Mouse (Mus musculus) layer of hippocampus, postnatal 36 days (tissue): ENCODE measurements around the gene Col1a1. TPM values are rescaled to one million over a fixed set of nuclear protein-coding genes. Genes with fewer than 3 reads are reported as not detected.

Experiments
- DNase-seq, 2 experiments: peaks; one replicate each; pipeline ENCODE4 v3.0.0; 2022
- total RNA-seq, 2 experiments: library from RNA; stranded (reverse); gene quantifications; 2 replicates each; pipeline ENCODE4 v1.2.3; 2021

Gene Col1a1
- total RNA-seq, 2 experiments from 2014 or later: 12.0 to 18.6 TPM

DNA sequence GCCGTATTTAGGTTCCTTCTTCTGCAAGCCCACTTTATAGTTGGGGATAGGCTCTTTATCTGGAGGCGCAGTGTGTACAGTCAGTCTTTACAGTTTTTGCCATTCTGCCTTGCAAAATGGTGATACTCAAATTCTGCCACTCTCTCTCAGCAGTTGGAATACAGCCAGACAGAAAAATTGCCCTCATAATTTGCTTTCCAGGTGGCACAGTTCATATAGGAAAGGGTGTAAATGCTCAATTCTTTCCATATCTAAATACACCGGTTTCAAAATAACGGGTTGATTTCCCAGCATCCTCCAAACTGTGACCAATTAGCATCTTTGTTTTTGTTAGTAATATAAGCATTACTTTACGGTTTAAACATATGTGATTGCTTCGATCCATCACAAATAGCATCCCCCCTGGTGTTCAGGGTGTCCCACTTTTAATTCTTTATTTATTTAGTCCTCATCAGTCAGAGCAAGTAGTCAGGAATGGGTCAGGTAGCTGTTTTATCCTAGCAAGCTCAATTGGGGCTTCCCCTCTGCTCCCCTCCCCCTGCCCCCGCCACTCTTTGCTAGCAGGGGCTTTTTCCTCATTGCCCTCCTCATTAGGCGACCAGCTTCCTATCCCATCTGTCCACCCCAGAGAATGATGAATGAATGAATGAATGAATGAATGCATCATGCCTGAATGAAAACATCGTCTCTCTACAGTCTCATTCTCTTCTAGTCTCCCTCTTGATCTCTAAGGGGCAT, 42.3 kb downstream of the Col1a1 start:
- DNase-seq: no peak

DNA sequence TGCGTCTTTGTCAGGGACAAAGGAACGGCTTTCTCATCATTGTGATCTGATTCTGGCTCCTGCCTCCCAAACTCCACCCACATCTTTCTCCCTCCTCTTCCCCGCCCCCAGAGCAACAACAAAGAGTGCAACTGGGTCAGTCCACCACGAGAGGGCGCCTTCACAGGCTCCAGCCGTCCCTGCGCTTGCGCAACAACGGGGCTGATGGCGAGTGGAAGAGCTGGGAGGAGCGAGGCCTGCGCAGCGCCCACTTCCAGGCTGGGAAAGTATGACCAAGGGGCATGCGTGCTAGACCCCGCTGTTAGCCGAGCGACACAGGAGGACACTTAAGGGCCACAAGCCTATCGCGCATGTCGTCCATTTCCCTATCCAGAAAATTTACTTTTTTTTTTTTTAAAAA, 42.9 kb downstream of the Col1a1 start:
- DNase-seq: peak; percentile 98 to 99

DNA sequence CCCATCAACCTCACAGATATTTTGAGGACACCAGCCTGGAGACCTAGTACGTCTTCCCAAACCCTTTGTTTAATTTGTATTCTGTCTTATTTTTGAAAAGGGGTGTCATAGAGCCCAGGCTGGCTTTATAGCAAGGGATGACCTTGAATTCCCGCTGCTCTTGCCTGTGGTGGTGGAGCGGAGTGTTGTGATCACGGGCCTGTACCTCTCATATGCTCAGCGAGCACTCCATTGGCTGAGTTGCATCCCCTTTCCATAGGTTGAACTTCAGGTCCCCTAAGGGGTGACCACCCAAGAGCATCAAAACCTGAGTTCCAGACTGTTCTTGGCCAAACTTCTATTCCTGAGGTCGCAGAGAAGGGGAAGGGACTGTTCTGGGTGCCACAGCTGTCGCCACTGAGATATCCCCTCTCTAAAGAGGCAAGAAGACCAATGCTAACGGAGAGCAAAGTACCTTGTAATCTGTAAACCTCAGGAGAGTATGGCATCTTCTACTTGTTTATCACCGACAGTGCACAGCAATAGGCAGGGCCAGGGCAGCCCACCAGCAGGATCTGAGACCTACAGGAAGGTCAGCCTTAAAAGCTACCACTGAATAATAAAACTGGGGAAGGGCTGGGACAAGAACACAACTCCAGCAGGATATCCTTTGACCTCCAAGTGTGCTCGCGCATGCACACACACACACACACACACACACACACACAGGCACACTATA, 43.6 kb downstream of the Col1a1 start:
- DNase-seq: no peak

DNA sequence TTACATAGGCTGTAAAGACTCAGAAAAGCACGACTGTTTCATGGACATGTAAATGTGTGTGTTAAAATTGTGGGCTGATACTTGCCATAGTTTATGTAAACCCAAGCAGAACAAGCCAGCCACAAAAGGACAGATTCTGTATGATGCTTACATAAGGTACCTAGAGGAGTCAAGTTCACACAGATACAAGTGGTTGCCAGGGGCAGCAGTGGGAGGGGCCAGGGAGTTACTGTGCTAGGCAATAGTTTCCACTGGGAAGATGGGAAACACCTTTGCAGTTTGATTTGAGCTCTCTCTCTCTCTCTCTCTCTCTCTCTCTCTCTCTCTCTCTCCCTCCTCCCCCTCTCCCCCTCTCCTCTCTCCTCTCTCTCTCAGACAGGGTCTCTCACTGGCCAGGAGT, 49.1 kb downstream of the Col1a1 start:
- no peak for DNase-seq

DNA sequence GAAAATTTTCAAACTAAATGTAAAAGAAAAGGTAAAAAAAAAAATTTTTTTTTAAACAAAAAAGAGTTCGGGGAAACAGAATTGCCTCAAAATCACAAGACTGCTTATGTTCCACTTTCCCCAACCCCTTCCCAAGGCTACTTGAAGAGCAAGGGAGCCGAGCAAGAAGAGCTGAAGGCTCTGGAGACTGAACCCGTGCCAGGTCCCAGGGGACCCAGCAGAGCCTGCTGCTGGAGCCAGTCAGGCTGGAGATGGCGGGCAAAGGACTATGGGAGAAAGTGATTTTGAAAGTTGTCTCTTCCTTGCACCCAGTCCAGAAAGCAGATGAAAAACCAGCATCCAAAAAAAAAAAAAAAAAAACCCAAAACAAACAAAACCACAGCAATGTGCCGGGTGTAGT, 49.8 kb downstream of the Col1a1 start:
- DNase-seq: no peak

DNA sequence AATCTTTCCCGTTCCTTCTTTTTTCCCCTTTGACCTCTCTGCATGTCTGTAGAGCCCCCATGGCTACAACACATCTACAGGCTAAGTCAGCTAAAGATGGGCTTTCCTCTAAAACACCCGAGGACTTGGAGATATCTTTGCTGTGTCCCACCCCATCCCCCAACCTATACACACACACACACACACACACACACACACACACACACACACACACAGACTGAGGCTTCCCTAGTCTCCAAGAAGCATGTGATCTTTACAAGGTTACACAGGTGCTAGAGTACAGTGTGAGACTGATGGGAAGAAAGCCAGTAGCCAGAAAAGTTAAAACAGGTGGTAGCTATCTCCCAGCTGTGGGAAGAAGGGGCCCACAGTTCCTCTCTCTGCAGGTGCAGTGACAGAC, 50.4 kb downstream of the Col1a1 start:
- DNase-seq: no peak

DNA sequence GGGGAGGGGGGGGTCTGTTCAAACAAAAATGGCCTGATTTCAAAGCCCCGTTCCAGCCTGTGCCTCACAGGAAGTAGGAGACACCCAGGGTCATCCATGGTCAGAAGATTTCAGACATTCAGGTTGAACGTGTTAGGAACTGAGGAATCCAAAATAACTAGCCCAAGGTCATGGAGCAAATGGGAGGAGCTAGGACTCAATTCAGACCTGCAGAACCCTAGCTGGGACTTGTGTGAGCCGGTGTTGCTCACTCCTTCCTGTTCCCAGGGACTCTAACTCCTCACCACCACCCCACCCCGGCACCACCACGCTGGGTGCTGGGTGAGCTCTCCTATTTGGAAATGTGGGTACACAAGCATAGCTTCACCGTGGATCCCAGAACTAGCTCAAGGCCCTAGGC, 51.3 kb downstream of the Col1a1 start:
- DNase-seq: no peak

DNA sequence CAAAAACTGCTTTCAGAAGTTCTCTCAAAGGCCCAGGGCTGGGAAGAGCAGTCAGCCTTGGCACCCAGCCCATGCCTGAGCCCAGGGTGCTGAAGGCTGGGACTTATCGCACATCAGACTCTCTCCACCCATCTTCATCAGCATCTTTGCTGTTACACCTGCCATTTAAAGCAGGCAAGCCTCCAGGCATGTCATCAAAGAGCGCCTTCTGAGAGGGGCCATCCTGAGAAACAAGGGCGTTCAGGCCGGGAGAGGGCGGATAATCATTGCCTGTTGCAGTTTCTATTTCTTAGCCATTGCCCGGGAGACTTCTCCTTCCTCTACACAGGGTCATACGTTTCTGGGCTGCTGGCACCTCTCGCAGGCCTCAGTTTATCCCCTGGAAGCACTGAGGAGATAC, 51.8 kb downstream of the Col1a1 start:
- DNase-seq: no peak

DNA sequence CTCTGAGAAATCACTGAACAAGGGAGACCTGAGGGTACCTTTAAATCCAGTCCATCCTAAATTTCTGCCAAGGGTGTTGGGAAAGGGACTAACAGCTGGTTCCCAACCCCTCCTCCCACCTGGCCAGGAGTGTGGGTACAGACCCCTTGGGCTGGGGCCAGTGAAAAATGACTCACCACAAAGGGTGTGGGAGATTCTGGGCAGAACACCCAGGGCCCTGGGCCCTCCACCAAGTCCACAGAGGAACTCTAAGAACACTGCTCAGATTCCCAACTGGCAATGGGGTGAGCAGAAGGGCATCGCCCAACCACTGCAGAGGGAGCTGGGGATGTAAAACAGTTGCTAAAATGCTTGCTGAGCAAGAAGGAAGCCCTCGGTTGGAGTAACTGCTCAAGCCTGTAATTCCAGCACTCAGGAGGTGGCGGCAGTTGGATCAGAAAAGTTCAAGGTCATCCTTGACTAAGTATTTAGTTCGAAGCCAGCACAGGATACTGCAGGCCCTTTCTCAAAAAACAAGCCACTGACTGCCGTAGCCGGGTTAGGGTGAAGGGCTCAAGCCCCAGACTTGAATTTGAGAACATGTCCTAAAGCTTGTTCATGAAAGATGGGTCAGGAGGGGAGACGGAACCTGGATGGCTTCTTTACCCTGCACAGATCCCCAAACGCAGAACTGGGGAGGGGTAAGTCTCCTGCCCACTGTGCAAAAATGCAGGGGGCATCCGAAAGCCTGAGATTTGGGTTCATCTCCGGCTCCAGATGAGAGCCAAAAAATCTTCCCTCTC, 52.9 kb downstream of the Col1a1 start:
- peak in 1 of 2 experiments; percentile 49 for DNase-seq

DNA sequence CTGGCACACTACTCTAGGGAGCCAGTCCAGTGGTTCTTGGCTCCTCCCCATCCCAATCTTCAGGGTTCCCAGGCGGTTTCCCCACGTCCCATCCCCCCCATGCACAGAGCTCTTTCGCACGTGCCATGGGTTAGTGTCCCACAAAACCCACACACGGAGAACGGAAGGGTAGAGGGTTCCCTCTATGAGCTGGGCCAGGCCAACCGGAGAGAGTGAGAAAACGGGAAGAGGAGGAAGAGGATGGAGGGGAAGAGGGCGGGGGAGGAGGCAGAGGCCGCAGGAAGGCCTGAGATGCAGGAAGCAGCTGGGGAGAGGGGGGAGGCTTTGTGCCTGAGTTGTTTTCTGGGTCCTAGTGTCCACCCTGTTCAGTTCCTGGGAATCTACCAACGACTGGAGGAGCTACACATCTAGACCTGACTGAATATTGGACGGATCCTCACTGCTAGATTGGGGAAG, 53.6 kb downstream of the Col1a1 start:
- DNase-seq: peak; percentile 78 to 82

DNA sequence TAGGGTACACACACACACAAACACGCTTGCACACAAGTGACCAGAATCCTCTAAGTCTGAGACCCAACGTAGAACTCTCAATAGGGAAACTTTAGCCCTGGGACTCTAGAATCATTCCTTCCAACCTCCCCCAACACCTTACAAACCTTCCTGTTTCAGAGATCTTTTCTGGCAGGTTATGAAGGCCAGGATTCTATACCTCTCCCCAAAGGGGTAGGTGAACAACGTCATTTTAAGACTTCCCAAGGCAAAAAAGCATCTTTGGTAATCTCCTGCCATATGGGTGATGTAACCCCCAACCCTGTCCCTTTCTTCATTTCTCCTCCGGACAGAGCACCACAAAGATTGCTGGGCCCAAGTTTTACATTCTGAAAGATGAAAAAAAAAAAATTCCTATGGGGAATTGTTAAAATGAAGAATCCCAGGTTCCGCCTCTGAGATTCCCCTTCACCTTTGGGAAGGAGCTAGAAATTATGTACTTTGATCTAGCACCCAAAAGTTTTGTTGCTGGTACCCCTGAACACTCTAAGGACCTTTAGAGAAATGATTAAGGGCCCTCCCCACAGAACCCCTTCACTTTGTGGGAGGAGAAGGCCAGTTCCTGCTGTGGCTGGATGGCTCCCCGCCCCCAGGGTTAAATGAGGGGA, 54.2 kb downstream of the Col1a1 start:
- no peak for DNase-seq

DNA sequence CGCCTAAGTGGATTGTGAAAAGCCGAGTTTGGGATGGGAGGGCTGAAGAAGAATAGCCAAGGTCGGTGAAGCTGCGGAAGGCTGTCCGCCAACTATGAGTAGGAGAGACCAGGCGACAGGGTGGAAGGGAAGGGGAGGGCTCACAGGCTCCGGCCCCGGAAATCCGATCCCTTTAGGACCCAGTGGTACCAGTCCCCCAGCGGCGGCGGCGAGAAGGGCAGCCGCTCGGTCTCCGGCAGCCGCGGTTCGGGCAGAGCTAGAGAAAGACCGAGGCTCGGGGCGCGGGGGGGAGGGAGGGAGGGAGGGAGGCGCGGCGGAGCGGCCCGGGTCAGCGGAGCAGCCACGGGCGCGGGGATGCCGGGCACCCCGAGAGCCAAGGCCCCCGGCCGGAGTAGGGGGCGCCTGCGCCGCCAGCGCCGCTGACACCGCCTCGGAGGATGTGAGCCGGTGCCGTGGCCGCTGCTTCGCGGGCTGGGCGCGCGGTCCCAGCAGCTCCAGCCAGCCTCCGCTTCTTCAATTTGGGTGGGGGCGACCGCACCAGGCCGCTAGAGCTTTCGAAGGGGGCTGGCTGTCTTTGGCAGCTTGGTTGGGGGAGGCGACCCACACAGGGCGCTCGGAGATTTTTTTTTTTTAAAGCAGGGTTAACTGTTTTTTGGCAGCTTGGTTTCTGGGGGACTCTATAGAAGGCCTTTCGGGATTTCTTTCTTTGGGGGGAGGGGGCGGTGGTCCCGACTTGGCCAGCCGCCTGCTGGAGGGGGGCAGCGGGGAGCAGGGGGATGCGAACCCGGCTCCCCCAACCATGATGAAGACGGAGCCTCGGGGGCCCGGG, 54.9 kb downstream of the Col1a1 start, which contains the start of gene Ppp1r9b:
Gene Ppp1r9b (plus strand): TSS at position 287 of the 829 bp plus-strand sequence.
- peak; percentile 94 to 95 for DNase-seq

DNA sequence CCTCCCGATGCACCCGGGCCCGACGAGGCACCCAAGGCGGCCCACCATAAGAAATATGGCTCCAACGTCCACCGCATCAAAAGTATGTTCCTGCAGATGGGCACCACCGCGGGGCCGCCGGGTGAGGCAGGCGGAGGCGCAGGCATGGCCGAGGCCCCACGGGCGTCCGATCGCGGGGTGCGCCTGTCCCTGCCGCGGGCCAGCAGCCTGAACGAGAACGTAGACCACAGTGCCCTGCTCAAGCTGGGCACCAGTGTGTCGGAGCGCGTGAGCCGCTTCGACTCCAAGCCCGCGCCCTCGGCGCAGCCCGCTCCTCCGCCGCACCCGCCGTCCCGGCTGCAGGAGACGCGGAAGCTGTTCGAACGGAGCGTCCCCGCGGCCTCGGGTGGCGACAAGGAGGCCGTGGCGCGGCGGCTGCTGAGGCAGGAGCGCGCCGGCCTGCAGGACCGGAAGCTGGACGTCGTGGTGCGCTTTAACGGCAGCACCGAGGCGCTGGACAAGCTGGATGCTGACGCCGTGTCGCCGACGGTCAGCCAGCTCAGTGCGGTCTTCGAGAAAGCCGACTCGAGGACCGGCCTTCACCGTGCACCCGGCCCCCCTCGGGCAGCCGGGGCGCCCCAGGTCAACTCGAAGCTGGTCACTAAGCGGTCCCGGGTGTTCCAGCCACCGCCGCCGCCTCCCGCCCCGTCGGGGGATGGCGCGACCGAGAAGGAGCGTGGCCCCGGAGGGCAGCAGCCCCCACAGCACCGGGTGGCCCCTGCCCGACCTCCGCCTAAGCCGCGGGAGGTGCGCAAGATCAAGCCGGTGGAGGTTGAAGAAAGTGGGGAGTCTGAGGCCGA, 55.8 kb downstream of the Col1a1 start:
- peak; percentile 44 to 60 for DNase-seq

DNA sequence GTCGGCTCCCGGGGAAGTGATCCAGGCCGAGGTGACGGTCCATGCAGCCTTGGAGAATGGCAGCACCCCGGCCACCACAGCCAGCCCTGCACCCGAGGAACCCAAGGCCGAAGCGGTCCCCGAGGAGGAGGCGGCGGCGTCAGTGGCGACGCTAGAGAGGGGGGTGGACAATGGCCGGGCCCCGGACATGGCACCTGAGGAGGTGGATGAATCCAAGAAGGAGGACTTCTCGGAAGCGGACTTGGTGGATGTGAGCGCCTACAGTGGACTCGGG, 56.4 kb downstream of the Col1a1 start:
- no peak for DNase-seq

DNA sequence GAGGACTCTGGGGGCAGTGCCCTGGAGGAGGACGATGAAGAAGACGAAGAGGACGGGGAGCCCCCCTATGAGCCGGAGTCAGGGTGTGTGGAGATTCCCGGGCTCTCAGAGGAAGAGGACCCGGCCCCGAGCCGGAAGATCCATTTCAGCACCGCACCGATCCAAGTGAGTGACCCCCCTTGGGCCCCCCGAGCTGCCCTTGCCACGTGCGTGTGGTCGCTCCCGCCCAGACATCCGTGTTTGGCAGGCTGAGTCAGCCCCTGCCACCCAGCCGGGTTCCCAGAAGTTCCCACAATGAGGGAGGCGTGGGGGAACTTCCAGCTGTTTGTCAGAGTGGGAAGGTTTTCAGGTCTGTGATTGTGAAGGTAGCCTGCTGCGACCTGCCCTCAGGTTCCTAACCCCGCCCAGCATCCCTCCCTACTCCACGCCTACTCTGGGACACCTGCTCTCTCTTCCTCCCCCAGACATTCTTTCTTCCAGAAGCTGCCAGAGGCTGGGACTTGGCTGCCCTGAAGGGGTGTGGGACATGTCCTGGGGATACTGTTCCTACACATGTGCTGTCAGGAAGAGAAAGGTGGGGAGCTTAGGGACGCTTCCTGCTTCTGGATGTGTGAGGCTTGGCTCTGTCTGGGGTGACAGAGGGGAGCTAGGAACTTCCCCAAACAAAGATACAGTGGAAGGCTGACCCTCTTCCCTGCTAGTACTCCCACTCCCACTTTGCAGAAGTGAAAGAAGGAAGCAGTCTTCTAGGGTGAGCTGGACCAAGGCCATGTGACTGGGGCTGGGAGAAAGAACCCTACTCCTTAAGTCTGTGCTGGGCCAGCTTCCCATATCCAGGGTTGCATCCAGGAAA, 57.0 kb downstream of the Col1a1 start:
- no peak for DNase-seq

DNA sequence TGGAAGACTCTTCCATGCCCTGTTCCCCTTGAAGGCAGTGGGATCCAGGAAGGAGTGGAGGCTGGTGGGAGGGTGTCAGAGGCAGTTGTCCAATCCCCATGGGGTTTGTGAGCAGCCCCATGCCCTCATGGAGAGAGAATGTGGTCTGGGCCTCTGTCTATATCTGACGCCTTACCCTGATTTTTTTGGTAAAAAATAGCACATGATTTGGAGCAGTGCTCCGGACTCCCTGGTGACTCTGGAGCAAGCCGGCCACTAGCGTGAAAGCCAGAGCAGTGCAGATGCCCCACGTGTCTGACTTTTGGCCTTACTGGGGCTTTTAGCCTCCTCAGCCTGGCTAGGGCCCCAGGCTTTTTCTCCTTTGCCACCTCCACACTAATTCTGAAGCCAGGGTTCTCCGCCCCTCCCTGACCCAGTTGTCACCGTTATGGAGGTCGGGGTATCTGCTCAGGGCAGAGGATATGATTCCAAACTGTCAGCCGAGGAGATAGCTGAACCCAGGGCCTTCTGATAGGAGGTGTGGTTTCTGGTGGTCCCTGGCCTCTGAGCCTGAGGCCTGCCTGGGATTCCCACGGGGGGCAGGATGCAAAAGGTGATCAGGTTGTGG, 58.3 kb downstream of the Col1a1 start:
- no peak for DNase-seq

DNA sequence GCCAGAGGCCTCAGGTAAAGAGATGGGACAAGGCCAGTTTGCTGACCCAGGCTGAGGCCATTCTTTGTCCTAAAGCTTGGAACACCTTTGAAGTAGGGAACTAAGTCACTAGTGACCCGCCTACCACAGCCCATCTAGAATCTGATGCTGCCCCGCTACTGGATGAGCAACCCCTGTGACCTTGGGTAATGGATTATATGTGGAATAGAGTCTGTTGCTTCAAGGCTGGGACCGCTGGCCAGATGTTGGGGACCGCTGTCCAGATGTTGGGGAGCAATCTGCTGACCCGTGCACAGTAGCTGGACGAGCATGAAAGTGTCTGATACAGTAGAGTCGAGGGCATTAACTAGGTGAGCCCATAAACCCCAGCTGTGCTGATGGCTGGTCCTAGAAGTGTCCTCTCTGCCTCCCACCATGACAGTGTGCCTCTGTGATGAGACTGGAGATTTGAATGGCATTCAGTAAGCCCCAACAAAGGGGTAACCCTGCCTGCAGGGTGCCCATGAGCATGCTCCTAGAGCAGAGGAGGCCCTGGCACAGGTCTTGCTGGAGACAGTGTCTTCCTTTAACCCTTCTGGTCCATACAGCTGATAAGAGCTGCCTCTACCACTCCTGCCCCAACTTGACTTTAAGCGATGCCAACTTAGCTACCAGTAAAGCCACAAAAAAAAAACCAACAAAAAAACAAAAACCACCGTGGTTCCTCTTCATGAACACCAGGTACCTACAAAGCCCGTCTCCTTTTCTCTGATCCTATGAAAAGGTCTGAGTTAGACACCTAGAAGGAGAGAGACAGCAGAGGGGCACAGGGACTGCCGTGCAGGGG, 59.1 kb downstream of the Col1a1 start:
- no peak for DNase-seq

DNA sequence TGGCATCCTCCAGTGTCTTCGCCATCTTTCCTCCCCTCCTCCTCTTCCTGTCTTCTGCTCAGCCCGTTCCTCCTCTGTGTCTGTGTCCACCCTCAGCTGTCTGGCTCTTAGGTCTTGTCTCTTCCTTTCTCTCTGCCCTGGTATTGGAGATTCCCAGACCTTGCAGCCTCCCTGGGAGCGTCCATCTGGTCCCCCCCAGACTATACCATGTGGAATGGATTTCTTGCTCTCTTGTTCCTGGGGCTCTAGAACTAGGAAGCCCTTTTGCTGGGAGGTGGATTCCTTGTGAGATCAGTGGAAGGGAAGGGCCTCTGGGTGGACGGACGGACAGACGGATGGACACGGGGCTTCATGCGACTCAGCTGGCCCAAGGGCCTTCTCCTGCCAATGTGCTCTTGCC, 60.1 kb downstream of the Col1a1 start:
- DNase-seq: no peak

DNA sequence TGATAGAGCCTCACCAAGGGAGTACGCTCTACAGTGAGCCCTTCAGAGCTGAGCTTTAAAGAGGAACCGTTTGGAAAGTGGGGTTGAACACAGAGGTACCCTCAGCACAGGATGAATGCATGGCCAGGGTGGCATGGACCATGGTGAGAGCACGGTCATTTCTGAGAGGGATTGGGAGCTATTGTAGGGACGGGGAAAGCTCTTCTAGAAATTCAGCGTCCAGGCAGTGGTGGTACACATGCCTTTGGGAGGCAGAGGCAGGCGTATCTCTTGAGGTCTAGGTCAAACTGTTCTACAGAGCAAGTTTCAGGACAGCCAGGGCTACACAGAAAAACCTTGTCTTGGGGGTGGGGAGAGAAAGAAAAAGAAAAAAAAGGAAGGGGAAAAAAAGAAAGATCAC, 61.0 kb downstream of the Col1a1 start:
- DNase-seq: no peak
